Mouse (Mus musculus): ENCODE measurements around the gene Xab2. TPM values are rescaled to one million over a fixed set of nuclear protein-coding genes. Genes with fewer than 3 reads are reported as not detected.
A peak's percentile ranks its signal among the peaks of the same experiment; 100 is the strongest.

The Xab2 gene
- polyA plus RNA-seq, 1 experiment from 2014 or later, result 61.4 TPM

DNA sequence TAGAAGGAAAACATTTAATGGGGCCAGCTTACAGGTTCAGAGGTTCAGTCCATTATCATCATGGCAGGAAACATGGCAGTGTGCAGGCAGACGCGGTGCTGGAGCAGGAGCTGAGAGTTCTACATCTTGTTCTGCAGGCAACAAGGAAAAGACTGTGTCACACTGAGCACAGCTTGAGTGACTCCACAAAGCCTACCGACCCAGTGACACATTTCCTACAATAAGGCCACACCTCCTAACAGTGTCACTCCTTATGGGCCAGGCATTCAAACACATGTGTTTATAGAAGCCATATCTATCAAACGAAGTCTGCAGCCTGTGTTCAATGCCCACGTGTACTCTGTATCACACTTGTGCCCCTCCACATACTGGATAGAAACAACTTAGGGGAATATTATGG is 51.3 kb downstream of the Xab2 start:
- Histone ChIP-seq H3K4me2 (ENCODE audit: low read depth, low read length) (no peak overlapping the region), H3K9ac (replicated peaks; ENCODE audit: low read length) (no peak overlapping the region), H3K36me3 (replicated peaks; ENCODE audit: control insufficient read depth, insufficient read depth, low read depth, low read length) (no peaks in the 10 kb centered on the region), H3K4me3 (ENCODE audit: low read depth, low read length) (no peak overlapping the region), H3K4me1 (ENCODE audit: control insufficient read depth, insufficient read depth, low read length) (no peaks in the 10 kb centered on the region), H3K27ac (replicated peaks; ENCODE audit: low read depth, low read length) (no peak overlapping the region), H3K27me3 (ENCODE audit: control insufficient read depth, insufficient read depth, low read length) (no peaks in the 10 kb centered on the region), H3K9me3 (replicated peaks; ENCODE audit: control insufficient read depth, low read length) (no peaks in the 10 kb centered on the region)
- DNase-seq (ENCODE audit: low spot score) (no peak), ATAC-seq (replicated peaks; ENCODE audit: insufficient number of reproducible peaks, low FRiP score, low TSS enrichment, low read depth) (no peak)
- 85% methylated on average over 5 of the region's 5 CpGs for WGBS

DNA sequence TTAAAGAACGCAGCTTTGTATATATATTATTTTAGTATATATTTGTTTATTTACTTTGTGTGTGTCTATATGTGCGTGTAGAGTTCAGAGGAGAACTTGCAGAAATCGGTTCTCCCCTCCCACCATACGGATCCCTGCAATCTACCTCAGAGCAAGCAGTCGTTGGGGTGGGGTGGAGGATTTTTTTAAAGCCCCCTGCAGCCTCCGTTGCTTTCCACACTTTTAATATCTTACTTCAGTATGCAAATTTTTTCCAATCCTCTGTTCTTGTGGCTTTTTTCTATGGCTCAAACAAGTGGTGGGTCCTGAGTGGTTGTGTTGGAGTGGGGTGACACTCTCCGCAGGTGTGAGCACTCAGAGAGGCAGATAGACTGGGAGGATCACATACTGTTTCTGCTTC is 52.7 kb downstream of the Xab2 start:
- WGBS, result 11% methylated on average over 7 of the region's 7 CpGs
- peak overlapping the region; percentile 41; the same call in 1 of the 2 replicates for H3K9ac ChIP-seq (replicated peaks; ENCODE audit: low read length)
- H3K27me3 ChIP-seq (ENCODE audit: control insufficient read depth, insufficient read depth, low read length), result no peaks in the 10 kb centered on the region
- H3K4me2 ChIP-seq (ENCODE audit: low read depth, low read length), result peak overlapping the region; percentile 8
- ATAC-seq (replicated peaks; ENCODE audit: insufficient number of reproducible peaks, low FRiP score, low TSS enrichment, low read depth) (no peak), DNase-seq (ENCODE audit: low spot score) (no peak)
- H3K36me3 ChIP-seq (replicated peaks; ENCODE audit: control insufficient read depth, insufficient read depth, low read depth, low read length), result no peaks in the 10 kb centered on the region
- H3K4me1 ChIP-seq (ENCODE audit: control insufficient read depth, insufficient read depth, low read length), result no peaks in the 10 kb centered on the region
- H3K27ac ChIP-seq (replicated peaks; ENCODE audit: low read depth, low read length), result no peak overlapping the region
- H3K4me3 ChIP-seq (ENCODE audit: low read depth, low read length), result peak overlapping the region; percentile 9
- H3K9me3 ChIP-seq (replicated peaks; ENCODE audit: control insufficient read depth, low read length), result no peaks in the 10 kb centered on the region

- Histone ChIP-seq H3K9ac (replicated peaks; ENCODE audit: low read length) (peak within 1 kb of the TSS; percentile 41), H3K4me3 (ENCODE audit: low read depth, low read length) (peak within 1 kb of the TSS; percentile 9), H3K36me3 (replicated peaks; ENCODE audit: control insufficient read depth, insufficient read depth, low read depth, low read length) (no peaks in the 10 kb centered on the region), H3K27me3 (ENCODE audit: control insufficient read depth, insufficient read depth, low read length) (no peaks in the 10 kb centered on the region), H3K27ac (replicated peaks; ENCODE audit: low read depth, low read length) (no peak within 1 kb of the TSS), H3K4me1 (ENCODE audit: control insufficient read depth, insufficient read depth, low read length) (no peaks in the 10 kb centered on the region), H3K4me2 (ENCODE audit: low read depth, low read length) (peak within 1 kb of the TSS; percentile 32), H3K9me3 (replicated peaks; ENCODE audit: control insufficient read depth, low read length) (no peaks in the 10 kb centered on the region)
- DNase-seq (ENCODE audit: low spot score) (peak; percentile 60), ATAC-seq (replicated peaks; ENCODE audit: insufficient number of reproducible peaks, low FRiP score, low TSS enrichment, low read depth) (peak; percentile 67; the same call in 1 of the 2 replicates)
- WGBS, result 2% methylated on average over 12 of the region's 12 CpGs
Measured at GRCm38 (mm10) chr8:3567641-3568371, 53.3 kb downstream of the Xab2 start, which contains the start of gene C330021F23Rik. Gene C330021F23Rik, plus strand, starts transcription at chr8:3567990.

Other genes starting within 250 kb of the Xab2 start
- gene Arhgef18, start 228.3 kb downstream of the Xab2 start, polyA plus RNA-seq (2014; fragmentation: Nextera tagmentation; extraction: Ambion mirVana), result 7.2 and 8.8 TPM in 2 replicates
- gene Pex11g, start 153.6 kb downstream of the Xab2 start, polyA plus RNA-seq (2014; fragmentation: Nextera tagmentation; extraction: Ambion mirVana), result 2.1 TPM in 2 replicates
- gene Tex45, start 150.5 kb downstream of the Xab2 start, polyA plus RNA-seq (2014; fragmentation: Nextera tagmentation; extraction: Ambion mirVana), result 0.14 TPM in 1 of 2 replicates, not detected in the other
- gene Zfp358, start 128.2 kb downstream of the Xab2 start, polyA plus RNA-seq (2014; fragmentation: Nextera tagmentation; extraction: Ambion mirVana), result 29.0 and 29.9 TPM in 2 replicates
- 43.1 and 43.6 TPM in 2 replicates for gene Mcoln1, start 120.9 kb downstream of the Xab2 start, polyA plus RNA-seq (2014; fragmentation: Nextera tagmentation; extraction: Ambion mirVana)
- gene Pnpla6, start 105.9 kb downstream of the Xab2 start, polyA plus RNA-seq (2014; fragmentation: Nextera tagmentation; extraction: Ambion mirVana), result 13.6 and 17.5 TPM in 2 replicates
- 2.5 and 5.4 TPM in 2 replicates for gene C330021F23Rik, start 53.3 kb downstream of the Xab2 start, polyA plus RNA-seq (2014; fragmentation: Nextera tagmentation; extraction: Ambion mirVana)
- 5.1 and 8.9 TPM in 2 replicates for gene Camsap3, start 34.0 kb downstream of the Xab2 start, polyA plus RNA-seq (2014; fragmentation: Nextera tagmentation; extraction: Ambion mirVana)
- gene Pet100, start 232 bp upstream of the Xab2 start, polyA plus RNA-seq (2014; fragmentation: Nextera tagmentation; extraction: Ambion mirVana), result 73.5 and 84.1 TPM in 2 replicates
- gene Pcp2, start 4.2 kb upstream of the Xab2 start, polyA plus RNA-seq (2014; fragmentation: Nextera tagmentation; extraction: Ambion mirVana), result 1.5 and 2.2 TPM in 2 replicates
- 24.9 and 26.5 TPM in 2 replicates for gene Stxbp2, start 9.6 kb upstream of the Xab2 start, polyA plus RNA-seq (2014; fragmentation: Nextera tagmentation; extraction: Ambion mirVana)
- 0.42 TPM in 1 of 2 replicates, not detected in the other for gene Retn, start 34.5 kb upstream of the Xab2 start, polyA plus RNA-seq (2014; fragmentation: Nextera tagmentation; extraction: Ambion mirVana)
- 0.28 TPM in 1 of 2 replicates, not detected in the other for gene Mcemp1, start 44.4 kb upstream of the Xab2 start, polyA plus RNA-seq (2014; fragmentation: Nextera tagmentation; extraction: Ambion mirVana)
- 7.8 and 10.8 TPM in 2 replicates for gene Fcor, start 51.0 kb upstream of the Xab2 start, polyA plus RNA-seq (2014; fragmentation: Nextera tagmentation; extraction: Ambion mirVana)
- gene Trappc5, start 55.0 kb upstream of the Xab2 start, polyA plus RNA-seq (2014; fragmentation: Nextera tagmentation; extraction: Ambion mirVana), result 36.8 and 38.6 TPM in 2 replicates
- gene Fcer2a, start 72.9 kb upstream of the Xab2 start, polyA plus RNA-seq (2014; fragmentation: Nextera tagmentation; extraction: Ambion mirVana), result 0.25 and 0.36 TPM in 2 replicates
- 0.28 TPM in 2 replicates for gene Clec4g, start 99.3 kb upstream of the Xab2 start, polyA plus RNA-seq (2014; fragmentation: Nextera tagmentation; extraction: Ambion mirVana)
- not detected in 2 replicates for gene Cd209a, start 127.7 kb upstream of the Xab2 start, polyA plus RNA-seq (2014; fragmentation: Nextera tagmentation; extraction: Ambion mirVana)
- gene Cd209e, start 233.0 kb upstream of the Xab2 start, polyA plus RNA-seq (2014; fragmentation: Nextera tagmentation; extraction: Ambion mirVana), result not detected in 2 replicates